Mouse (Mus musculus): ENCODE data around the gene Grik4. TPM values are rescaled to one million over a fixed set of nuclear protein-coding genes. Genes with fewer than 3 reads are reported as not detected.

Gene Grik4
- polyA plus RNA-seq, 1 experiment from 2014 or later: 0.78 TPM

GRCm38 (mm10) chr9:42484667-42485066 is 459.6 kb downstream of the Grik4 start:
- ATAC-seq (ENCODE audit: low read depth) (no peak), DNase-seq (ENCODE audit: low spot score) (no peak)
- Histone ChIP-seq H3K9me3 (ENCODE audit: control insufficient read depth, low read length) (no peaks in the 10 kb centered on the region), H3K9ac (ENCODE audit: low read depth, low read length) (no peak overlapping the region), H3K36me3 (ENCODE audit: control insufficient read depth, insufficient read depth, low read length) (no peaks in the 10 kb centered on the region), H3K4me2 (ENCODE audit: low read depth, low read length) (no peak overlapping the region), H3K27ac (replicated peaks; ENCODE audit: low read depth, low read length) (no peak overlapping the region), H3K4me3 (ENCODE audit: low read depth, low read length) (no peak overlapping the region), H3K27me3 (replicated peaks; ENCODE audit: control insufficient read depth, insufficient read depth, low read length) (no peaks in the 10 kb centered on the region), H3K4me1 (ENCODE audit: control insufficient read depth, insufficient read depth, low read length) (no peaks in the 10 kb centered on the region)
- WGBS: 87% methylated on average over 1 of the region's 1 CpGs

- WGBS: 73% methylated on average over 1 of the region's 1 CpGs
- DNase-seq (ENCODE audit: low spot score) (no peak), ATAC-seq (ENCODE audit: low read depth) (no peak)
- Histone ChIP-seq H3K27ac (replicated peaks; ENCODE audit: low read depth, low read length) (no peak overlapping the region), H3K9me3 (ENCODE audit: control insufficient read depth, low read length) (no peaks in the 10 kb centered on the region), H3K4me3 (ENCODE audit: low read depth, low read length) (no peak overlapping the region), H3K4me2 (ENCODE audit: low read depth, low read length) (no peak overlapping the region), H3K9ac (ENCODE audit: low read depth, low read length) (no peak overlapping the region), H3K36me3 (ENCODE audit: control insufficient read depth, insufficient read depth, low read length) (no peaks in the 10 kb centered on the region), H3K27me3 (replicated peaks; ENCODE audit: control insufficient read depth, insufficient read depth, low read length) (no peaks in the 10 kb centered on the region), H3K4me1 (ENCODE audit: control insufficient read depth, insufficient read depth, low read length) (no peaks in the 10 kb centered on the region)
Observed at GRCm38 (mm10) chr9:42482944-42483343, 461.3 kb downstream of the Grik4 start.

GRCm38 (mm10) chr9:42476166-42476565 is 468.1 kb downstream of the Grik4 start:
- no peak for ATAC-seq (ENCODE audit: low read depth)
- Histone ChIP-seq H3K27me3 (replicated peaks; ENCODE audit: control insufficient read depth, insufficient read depth, low read length) (no peaks in the 10 kb centered on the region), H3K4me3 (ENCODE audit: low read depth, low read length) (no peak overlapping the region), H3K4me2 (ENCODE audit: low read depth, low read length) (no peak overlapping the region), H3K27ac (replicated peaks; ENCODE audit: low read depth, low read length) (no peak overlapping the region), H3K36me3 (ENCODE audit: control insufficient read depth, insufficient read depth, low read length) (no peaks in the 10 kb centered on the region), H3K9ac (ENCODE audit: low read depth, low read length) (no peak overlapping the region), H3K4me1 (ENCODE audit: control insufficient read depth, insufficient read depth, low read length) (peaks cover 6% of the 10 kb centered on the region), H3K9me3 (ENCODE audit: control insufficient read depth, low read length) (no peaks in the 10 kb centered on the region)
- 85% methylated on average over 4 of the region's 4 CpGs for WGBS
- no peak for DNase-seq (ENCODE audit: low spot score)

- DNase-seq (ENCODE audit: low spot score) (no peak), ATAC-seq (ENCODE audit: low read depth) (no peak)
- Histone ChIP-seq H3K4me2 (ENCODE audit: low read depth, low read length) (no peak overlapping the region), H3K9ac (ENCODE audit: low read depth, low read length) (no peak overlapping the region), H3K9me3 (ENCODE audit: control insufficient read depth, low read length) (no peaks in the 10 kb centered on the region), H3K27ac (replicated peaks; ENCODE audit: low read depth, low read length) (no peak overlapping the region), H3K4me1 (ENCODE audit: control insufficient read depth, insufficient read depth, low read length) (peaks cover 12% of the 10 kb centered on the region), H3K27me3 (replicated peaks; ENCODE audit: control insufficient read depth, insufficient read depth, low read length) (no peaks in the 10 kb centered on the region), H3K4me3 (ENCODE audit: low read depth, low read length) (no peak overlapping the region), H3K36me3 (ENCODE audit: control insufficient read depth, insufficient read depth, low read length) (peaks cover 7% of the 10 kb centered on the region; the same call in 1 of the 2 replicates)
- WGBS: 81% methylated on average over 8 of the region's 8 CpGs
Observed at GRCm38 (mm10) chr9:42474244-42474643, 470.0 kb downstream of the Grik4 start.

- peaks cover 12% of the 10 kb centered on the region for H3K4me1 ChIP-seq (ENCODE audit: control insufficient read depth, insufficient read depth, low read length)
- ATAC-seq (ENCODE audit: low read depth) (peak; percentile 95), DNase-seq (ENCODE audit: low spot score) (peak; percentile 98)
- H3K4me3 ChIP-seq (ENCODE audit: low read depth, low read length): peak overlapping the region; percentile 72
- WGBS: 9% methylated on average over 32 of the region's 49 CpGs
- H3K27me3 ChIP-seq (replicated peaks; ENCODE audit: control insufficient read depth, insufficient read depth, low read length): no peaks in the 10 kb centered on the region
- no peaks in the 10 kb centered on the region for H3K9me3 ChIP-seq (ENCODE audit: control insufficient read depth, low read length)
- H3K27ac ChIP-seq (replicated peaks; ENCODE audit: low read depth, low read length): peak overlapping the region; percentile 63
- peak overlapping the region; percentile 79 for H3K9ac ChIP-seq (ENCODE audit: low read depth, low read length)
- peaks cover 7% of the 10 kb centered on the region; the same call in 1 of the 2 replicates for H3K36me3 ChIP-seq (ENCODE audit: control insufficient read depth, insufficient read depth, low read length)
- H3K4me2 ChIP-seq (ENCODE audit: low read depth, low read length): peak overlapping the region; percentile 77
Observed at GRCm38 (mm10) chr9:42471921-42472747, 472.2 kb downstream of the Grik4 start.

- H3K36me3 ChIP-seq (ENCODE audit: control insufficient read depth, insufficient read depth, low read length): peaks cover 7% of the 10 kb centered on the region; the same call in 1 of the 2 replicates
- ATAC-seq (ENCODE audit: low read depth) (no peak), DNase-seq (ENCODE audit: low spot score) (peak; percentile 70)
- no peaks in the 10 kb centered on the region for H3K9me3 ChIP-seq (ENCODE audit: control insufficient read depth, low read length)
- peaks cover 12% of the 10 kb centered on the region for H3K4me1 ChIP-seq (ENCODE audit: control insufficient read depth, insufficient read depth, low read length)
- peak overlapping the region; percentile 77 for H3K4me2 ChIP-seq (ENCODE audit: low read depth, low read length)
- H3K27ac ChIP-seq (replicated peaks; ENCODE audit: low read depth, low read length): peak overlapping the region; percentile 63; the same call in 1 of the 2 replicates
- H3K4me3 ChIP-seq (ENCODE audit: low read depth, low read length): peak overlapping the region; percentile 72
- no peaks in the 10 kb centered on the region for H3K27me3 ChIP-seq (replicated peaks; ENCODE audit: control insufficient read depth, insufficient read depth, low read length)
- WGBS: 48% methylated on average over 4 of the region's 4 CpGs
- peak overlapping the region; percentile 79 for H3K9ac ChIP-seq (ENCODE audit: low read depth, low read length)
Observed at GRCm38 (mm10) chr9:42471214-42471613, 473.1 kb downstream of the Grik4 start.

- Histone ChIP-seq H3K36me3 (ENCODE audit: control insufficient read depth, insufficient read depth, low read length) (peaks cover 7% of the 10 kb centered on the region; the same call in 1 of the 2 replicates), H3K27ac (replicated peaks; ENCODE audit: low read depth, low read length) (no peak overlapping the region), H3K4me1 (ENCODE audit: control insufficient read depth, insufficient read depth, low read length) (peaks cover 12% of the 10 kb centered on the region), H3K4me3 (ENCODE audit: low read depth, low read length) (no peak overlapping the region), H3K27me3 (replicated peaks; ENCODE audit: control insufficient read depth, insufficient read depth, low read length) (no peaks in the 10 kb centered on the region), H3K4me2 (ENCODE audit: low read depth, low read length) (no peak overlapping the region), H3K9ac (ENCODE audit: low read depth, low read length) (no peak overlapping the region), H3K9me3 (ENCODE audit: control insufficient read depth, low read length) (no peaks in the 10 kb centered on the region)
- ATAC-seq (ENCODE audit: low read depth) (no peak), DNase-seq (ENCODE audit: low spot score) (no peak)
- 95% methylated on average over 15 of the region's 15 CpGs for WGBS
Observed at GRCm38 (mm10) chr9:42469323-42469722, 475.0 kb downstream of the Grik4 start.

- ATAC-seq (ENCODE audit: low read depth) (no peak), DNase-seq (ENCODE audit: low spot score) (no peak)
- Histone ChIP-seq H3K27ac (replicated peaks; ENCODE audit: low read depth, low read length) (no peak overlapping the region), H3K4me1 (ENCODE audit: control insufficient read depth, insufficient read depth, low read length) (peaks cover 16% of the 10 kb centered on the region), H3K9me3 (ENCODE audit: control insufficient read depth, low read length) (no peaks in the 10 kb centered on the region), H3K4me2 (ENCODE audit: low read depth, low read length) (no peak overlapping the region), H3K9ac (ENCODE audit: low read depth, low read length) (no peak overlapping the region), H3K36me3 (ENCODE audit: control insufficient read depth, insufficient read depth, low read length) (peaks cover 7% of the 10 kb centered on the region; the same call in 1 of the 2 replicates), H3K27me3 (replicated peaks; ENCODE audit: control insufficient read depth, insufficient read depth, low read length) (no peaks in the 10 kb centered on the region), H3K4me3 (ENCODE audit: low read depth, low read length) (no peak overlapping the region)
- 89% methylated on average over 5 of the region's 5 CpGs for WGBS
Observed at GRCm38 (mm10) chr9:42468360-42468759, 475.9 kb downstream of the Grik4 start.
